Mouse (Mus musculus) frontal cortex, postnatal 25 days (tissue): Measurements from ENCODE around the gene Elane.

ENCODE experiments used
- DNase-seq, 2 experiments: peaks; one replicate each; pipeline ENCODE4 v3.0.0; 2022; ENCODE audit warnings: low spot score in 2 of 2

Gene Elane

DNA sequence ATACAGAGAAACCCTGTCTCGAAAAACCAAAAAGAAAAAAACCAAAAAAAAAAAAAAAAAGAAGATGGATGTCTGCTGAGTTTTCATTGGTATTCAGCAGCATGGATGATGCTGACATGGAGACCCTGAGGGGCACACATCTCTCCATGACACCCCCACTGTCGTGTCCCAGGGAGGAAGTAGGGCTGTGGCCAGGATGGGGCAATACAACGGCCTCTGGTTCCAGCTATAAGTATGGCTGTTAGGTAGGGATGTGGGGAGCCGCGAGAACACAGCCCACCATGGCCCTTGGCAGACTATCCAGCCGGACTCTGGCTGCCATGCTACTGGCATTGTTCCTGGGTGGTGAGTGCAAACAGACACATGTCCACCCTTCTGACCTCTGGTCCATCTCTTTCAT, at the start of gene Elane:
Gene Elane, plus strand, starts transcription at position 194 of the 400 bp plus-strand sequence.
- DNase-seq: no peak

DNA sequence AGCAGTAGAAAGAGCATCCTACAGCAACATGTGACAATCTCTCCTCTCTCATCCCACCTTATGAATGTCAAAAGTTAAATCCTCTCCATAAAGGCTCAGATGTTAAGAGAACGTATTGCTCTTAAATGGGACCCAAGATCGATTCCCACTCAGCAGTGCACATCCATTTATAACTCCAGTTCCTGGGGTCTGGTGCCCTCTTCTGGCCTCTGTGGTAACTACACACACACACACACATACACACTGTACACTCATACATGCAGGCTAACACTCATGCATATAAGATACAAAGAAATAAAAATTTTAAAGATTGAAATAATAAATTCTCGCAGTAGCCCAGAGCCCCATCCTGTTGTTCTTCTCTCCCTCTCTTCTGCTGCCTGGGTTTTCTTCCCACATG, 49.1 kb upstream of the Elane start:
- DNase-seq: no peak

DNA sequence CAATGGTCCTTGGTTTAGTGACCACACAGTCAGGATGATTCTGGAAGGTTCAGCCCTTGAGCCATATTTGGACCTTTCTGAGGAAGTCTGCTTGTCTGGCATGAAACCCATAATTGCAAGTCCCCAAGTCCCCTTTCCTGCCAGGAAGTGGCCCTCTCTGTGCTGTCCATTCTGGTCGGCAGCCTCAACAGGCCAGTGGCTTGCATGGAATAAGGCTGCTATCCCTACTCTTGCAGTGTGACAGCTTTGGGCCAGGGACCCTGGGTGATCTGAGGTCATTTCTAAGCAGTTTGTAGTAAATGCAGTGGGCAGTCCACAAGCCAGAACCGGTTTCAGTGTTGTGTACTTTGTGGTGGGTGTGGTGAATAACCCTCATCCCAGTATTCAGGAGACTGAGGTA, 47.9 kb upstream of the Elane start:
- DNase-seq: no peak

DNA sequence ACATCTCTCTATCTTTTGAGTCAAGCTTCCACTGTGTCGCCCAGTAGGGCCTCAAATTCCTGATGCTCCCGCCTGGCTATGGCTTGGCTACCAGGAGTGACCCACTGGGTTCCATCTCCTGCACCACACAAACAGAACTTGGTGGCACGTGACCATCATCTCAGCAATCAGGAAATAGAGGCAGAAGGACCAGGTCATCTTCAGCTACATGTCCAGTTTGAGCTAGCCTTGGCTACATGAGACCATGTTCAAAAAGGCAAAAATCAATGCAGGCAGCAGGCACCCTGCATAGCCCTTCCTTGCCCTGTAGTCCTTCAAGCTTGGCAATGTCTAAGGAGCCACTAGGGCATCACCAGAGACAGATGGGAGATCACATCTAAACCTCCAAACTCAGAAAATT, 46.0 kb upstream of the Elane start:
- DNase-seq: no peak

DNA sequence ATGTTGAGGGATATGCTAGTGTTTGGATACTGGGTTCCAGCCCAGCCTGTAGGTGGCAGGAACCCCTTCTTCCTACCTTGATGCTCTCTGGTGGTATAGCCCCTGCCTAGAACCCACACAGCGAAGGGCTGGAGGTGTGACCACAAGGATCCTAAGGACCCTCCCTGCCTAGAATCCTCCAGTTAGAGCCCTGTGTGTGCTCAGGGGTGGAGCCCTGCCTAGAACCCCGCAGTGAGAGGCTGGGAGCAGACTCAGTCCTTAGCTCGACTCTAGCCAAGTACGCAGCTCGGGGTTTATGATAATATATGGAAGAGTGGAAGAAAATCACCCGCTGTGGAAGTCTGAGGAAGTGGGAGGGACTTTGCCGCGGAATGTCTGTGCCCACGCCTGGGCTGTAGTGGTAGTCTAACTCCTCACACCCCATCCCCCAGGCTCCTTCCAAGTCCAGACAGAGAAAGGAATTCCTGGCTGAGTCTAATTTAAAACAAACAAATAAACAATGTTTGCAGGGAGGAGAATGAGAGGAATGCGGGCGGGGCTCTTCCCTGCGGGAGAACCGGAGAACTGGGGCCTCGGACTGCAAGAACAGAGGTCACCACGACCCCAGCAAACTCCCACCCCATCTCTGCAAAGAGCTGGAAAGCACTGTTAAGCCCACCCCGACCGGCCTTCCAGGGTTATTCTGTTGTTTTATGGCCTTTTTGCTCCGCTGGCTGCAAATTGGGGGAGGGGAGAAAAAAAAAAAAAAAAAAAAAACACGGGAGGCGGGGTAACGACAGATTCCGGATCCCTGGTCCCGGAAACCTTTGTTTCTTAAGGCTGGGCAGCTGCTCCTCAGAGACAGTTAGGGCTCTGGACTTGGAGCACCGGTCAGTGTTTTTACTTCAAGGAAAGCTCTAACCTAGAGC, 45.1 kb upstream of the Elane start:
- peak; percentile 43 to 53 for DNase-seq

DNA sequence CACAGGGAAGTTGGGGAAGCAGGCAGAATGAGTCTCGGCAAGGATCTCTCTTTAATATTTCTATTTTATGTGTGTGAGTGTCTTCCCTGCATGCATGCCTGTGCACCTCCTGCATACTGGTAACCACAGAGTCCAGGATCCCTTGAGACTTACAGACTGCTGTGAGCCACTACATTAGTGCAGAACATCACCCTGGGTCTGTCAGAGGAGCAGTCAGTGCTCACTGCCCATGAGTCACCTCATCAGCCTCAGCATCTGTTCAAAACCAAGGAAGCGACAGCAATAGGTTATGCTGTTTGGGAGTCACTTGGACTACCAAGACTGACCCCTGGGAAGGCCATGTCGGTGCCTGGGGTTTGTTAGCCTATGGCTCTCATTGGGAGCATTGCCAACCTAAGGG, 43.7 kb upstream of the Elane start:
- DNase-seq: no peak

DNA sequence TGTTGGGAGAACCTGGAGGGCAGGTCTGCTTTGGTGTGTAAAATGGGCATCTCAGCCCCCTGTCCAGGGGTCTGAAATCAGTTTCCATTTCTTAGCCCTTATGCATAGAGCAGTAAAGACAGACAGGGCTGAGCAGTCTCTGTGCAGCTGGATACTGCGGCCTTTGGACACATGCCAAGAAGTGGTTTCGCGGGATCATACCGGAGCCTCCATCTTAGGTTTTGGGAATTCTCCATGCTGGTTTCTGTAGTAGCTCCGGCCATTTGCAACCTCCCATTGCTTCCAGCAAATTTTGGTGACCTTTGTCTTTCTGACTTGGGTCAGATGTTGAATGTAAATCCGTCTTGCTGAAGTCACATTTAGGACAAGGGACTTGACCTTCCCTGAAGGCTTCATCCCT, 42.6 kb upstream of the Elane start:
- no peak for DNase-seq

DNA sequence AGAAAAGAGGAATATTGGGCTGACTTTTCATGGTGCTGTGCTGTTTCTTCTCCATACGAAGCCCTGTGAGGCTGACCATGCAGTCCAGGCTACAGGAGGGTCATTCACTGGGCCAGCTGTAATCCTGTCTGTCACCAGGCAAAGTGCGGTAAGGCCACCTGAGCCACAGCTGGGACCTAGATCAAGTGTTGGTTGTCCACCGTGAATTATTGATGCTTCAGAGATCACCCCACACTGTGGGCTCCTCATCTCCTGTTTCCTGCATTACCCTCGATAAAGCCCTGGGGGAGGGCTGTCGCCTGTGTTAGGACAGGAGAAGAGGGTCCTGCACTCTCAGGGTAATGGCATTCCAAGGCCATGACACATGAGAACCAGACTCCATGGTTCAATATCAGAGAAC, 39.5 kb upstream of the Elane start:
- no peak for DNase-seq

DNA sequence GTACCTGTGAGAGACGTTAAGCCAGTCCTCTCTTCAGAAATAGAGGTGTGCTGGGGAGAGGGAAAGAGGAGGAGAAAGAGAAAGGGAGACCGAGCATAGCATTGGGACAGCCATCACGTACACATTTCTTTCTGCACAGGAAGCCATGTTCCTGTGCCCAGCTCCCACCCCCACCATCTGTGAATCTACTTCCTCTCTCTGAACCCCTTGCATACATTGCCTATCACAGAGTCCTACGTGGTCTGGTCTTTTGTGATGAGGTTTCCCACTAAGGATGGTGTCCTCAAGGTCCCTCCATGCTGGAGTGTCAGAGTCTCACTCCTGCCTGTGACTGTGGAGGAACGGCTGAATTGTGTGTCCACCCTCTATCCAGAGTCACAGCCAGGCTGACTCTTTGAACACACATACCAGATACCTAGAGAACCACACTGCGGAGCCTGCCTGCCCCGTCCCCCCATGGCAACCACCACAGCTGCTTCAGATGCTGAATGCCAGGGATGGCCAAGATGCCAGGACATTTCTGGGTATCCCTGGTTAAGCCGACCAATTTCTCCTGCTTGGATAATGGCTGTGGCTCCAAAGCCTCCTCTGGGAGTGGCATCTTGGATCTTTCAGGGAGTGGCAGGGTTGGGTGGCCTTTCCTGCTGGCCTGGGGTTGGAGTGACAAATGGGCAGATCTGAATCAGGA, 36.0 kb upstream of the Elane start:
- DNase-seq: no peak

DNA sequence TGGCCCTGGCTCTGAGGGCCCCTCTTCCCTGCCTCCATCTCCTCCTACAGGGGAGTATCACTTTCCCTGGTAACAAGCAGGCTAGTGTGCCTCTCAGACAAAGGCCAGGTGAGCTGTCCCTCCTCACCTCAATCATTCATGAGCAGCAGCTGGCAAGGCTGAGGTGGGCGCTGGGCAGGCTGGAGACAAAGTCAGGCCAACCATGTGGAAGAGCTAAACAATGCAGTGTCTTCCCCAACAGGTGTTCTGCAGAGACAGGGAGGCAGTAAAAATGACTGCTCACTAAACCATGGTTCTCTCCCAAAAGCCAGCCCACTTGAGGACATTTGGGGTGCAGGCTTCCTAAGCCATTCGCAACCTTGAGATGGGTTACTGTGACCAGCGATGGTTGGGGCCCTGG, 34.4 kb upstream of the Elane start:
- no peak for DNase-seq

DNA sequence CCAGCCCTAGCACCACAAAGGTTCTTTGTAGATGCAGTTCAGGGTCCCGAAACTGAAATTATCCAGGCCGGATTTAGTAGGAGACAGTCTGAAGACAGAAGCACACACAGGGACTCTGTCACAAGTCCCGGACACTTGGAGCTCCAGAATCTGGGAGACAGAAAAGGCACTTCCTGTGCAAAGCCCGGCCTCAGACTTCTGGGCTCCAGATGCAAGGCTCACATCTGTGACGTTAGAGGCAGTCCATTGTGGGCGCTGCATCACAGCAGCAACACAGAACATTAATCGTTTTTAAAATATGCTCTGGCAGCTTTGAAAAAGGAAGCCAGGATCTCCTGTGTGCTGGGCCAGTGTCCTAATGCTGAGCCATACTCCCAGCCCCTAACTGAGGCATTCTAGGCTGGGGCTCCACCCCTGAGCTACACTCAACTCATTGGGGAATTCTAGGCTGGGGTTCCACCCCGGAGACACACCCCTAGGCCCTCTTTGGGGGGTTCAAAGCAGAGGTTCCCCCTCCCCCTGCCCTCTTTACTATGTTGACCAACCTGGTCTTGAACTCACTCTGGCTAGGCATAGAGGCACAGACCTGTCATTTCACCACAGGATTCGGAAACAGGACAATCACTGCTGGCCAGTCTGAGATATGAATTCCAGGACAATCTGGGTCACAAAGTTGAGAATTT, 33.8 kb upstream of the Elane start:
- no peak for DNase-seq

DNA sequence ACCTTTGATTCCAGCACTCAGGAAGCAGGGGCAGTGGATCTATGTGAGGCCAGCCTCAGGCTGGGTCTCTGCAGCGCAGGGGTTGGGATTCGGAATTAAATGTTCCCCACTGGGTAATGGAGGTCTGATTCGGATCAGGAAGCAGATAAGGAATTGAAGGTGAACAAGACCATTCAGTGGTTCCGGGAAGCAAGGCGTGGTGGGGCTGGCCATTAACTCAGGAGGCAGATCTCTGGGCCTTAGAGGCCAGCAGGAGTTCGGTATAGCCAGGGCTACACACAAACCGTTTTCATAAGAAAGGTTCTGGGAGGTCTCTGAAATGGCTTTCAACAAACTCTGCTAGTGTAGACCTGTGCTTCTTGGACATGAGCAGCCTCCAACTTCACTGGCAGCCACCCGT, 33.2 kb upstream of the Elane start:
- no peak for DNase-seq

DNA sequence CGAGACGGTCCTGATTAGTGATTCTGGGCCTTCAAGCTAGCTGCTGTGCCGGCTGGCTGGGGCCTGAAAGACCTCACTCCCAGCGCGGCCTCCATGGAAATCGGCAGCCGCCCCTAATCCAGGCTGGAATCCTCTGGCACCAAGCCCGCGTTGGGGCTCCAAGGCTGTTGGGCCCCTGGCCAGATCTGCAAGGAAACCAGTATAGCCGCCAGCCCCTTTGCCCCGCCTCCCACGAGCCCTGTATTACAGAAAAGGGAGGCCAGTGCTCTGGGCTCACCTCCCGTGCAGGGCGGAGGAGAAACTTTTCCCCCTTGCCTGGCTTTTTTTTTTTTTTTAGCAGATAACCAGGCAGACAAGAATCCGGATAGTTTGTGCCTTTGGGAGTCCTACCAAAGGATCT, 32.7 kb upstream of the Elane start:
- DNase-seq: peak; percentile 80 to 83

DNA sequence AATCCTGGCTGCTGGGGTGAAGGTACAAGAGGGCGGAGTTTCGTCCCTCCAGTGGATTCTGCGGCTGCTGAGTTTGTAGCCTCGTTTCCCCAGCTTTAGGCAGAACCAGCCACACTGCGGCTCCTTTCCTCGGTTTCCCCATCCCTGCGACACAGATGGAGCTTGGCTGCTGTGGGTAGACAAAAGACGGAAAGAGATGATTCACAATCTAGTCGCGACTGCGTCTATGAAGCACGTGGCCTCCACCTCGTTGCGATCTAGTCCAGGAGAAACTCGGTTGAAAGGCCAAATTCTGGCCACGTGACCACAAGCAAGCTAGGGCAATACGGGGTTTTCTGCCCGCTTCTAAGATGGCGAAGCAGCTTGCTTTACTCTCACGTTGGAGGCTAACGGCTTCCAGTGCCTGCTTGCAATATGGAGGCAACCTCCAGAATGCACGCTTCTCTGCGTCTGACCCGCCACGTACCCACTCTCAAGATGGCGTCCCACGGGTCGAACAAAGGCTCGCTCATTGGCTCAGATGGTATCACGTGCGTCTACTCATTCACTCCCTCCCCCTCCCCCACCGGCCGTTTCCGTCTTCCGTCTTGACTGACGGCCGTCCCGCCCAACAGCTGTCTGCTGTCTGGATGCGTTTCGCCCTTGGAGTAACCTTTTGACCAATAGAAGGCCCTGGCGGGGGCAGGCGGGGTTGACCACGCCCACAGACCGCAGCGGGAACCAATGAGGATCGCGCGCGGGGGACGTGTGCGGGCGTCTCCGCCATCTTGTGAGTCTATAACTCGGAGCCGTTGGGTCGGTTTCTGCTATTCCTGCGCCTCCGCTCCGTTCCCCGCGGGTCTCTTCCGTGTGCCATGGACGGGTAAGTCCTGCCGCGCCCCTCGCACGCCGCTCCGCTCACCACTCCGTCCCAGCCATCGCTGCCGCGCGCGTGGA, 31.9 kb upstream of the Elane start, which contains the start of gene Ptbp1:
Gene Ptbp1, plus strand, starts transcription at position 568 of the 936 bp plus-strand sequence.
- peak; percentile 96 to 98 for DNase-seq

DNA sequence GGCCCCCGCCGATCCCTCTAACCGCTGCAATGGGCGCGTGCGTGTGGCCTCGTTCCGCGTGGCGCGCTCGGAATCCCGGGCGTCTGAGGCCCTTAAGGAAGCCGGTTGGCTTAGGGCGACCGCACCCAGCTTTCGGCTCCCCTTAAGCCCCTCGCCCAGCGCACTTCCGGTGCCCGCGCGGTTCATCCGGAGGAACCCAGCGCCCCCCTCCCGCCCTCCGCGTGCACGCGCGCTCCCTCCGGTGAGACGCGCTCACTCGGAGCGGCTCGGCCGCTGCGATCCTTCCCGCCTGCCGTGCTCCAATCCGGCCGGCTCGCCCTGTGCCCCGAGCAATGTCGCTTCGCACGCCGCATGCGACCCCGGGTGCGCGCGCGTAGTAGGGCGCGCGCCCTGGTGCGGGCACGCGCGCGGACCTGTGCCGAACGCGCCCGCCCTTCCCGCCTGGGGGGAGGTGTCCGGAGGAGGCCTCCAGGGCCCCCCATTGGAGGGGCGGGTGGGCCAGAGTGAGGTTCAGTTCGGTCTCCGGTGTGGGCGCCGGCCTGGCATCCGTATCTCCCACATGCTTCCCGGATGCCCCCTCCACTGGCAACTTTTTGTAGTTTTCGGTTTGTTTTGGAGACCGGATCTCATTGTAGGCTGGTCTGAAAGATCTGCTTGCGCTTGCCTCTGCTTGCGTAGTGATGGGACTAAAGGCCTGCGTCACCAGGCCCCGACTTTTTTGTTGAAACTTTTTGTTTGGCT, 31.1 kb upstream of the Elane start:
- no peak for DNase-seq

DNA sequence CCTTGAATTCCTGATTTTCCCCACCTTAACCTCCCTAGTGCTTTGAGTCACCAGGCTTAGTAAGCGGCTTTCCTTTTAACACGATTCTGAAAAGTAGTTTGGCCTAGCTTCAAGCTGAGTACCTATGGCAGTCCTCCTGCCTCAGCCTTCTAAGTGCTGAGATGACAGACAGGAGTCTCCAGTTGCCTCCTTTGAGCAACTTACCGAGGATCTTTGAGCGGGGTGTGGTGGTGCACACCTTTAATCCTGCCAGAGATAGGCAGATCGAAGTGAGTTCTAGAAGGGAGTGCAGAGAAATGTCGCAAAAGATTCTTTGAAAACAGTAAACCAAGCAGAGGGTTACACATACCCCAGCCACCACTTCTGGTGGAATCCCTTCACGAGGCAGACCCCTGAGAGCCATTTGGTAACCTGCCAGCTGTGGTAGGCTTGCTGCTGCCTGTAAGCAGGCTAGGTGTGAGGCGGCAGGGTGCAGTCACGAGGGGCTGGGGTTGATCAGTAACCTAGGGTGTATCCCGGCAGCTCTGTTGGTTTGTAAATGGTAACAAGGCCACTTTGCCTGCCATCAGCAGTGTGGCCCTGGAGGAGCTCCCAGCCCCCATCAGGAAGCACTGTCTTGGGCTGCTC, 30.4 kb upstream of the Elane start:
- DNase-seq: no peak

DNA sequence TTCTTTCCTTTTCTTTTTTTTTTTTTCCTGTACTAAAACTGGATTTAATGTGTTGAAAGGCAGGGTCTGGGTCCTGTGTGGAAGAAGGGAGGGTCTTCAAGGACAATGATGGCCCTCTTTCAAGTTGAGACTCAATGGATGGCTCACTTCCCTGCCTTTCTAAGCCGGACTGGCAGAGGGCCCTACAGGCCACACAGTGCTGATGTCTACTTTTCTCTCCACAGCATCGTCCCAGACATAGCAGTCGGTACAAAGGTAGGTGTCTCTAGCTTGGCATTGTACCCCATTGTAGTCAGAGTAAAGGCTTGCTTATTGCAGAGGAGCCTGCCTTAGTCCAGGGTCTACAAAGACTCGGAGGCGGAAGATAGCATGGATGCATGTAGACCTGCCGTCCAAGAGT, 29.8 kb upstream of the Elane start:
- no peak for DNase-seq

DNA sequence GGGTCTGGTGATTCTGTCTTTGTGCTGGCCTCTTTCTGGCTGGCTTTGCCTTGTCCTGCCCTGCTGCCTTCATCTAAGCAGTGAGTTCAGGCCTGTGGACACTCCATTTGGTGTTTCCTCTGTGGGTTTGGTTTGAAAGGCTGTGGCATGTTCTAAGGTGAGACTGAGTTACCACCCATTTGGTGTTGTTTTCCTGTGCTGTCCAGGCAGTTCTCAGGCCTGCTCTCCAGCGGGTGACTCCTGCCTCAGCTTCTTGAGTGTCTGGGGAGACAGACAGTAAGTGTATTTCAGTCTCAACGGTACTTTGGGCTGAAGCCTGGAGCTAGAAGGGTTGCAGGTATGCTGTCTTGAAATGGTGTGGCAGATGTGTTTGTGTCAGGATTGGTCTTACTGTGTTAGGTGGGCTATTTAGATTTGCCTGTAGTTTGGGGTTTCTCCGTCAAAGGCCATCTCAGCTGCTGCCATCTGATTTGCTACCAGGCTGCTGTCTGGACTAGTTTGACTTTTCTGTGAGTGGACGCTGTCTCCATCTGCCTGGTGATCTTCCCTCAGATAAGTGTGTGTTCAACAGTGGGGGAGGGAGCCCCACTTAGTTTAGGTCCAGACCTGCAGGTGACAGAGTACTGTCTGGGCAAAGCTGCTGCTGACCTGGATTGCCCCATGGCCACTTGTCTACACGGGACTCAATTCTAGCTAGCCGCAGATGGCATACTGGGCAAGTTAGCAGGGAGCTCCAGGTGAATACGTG, 29.2 kb upstream of the Elane start:
- no peak for DNase-seq

DNA sequence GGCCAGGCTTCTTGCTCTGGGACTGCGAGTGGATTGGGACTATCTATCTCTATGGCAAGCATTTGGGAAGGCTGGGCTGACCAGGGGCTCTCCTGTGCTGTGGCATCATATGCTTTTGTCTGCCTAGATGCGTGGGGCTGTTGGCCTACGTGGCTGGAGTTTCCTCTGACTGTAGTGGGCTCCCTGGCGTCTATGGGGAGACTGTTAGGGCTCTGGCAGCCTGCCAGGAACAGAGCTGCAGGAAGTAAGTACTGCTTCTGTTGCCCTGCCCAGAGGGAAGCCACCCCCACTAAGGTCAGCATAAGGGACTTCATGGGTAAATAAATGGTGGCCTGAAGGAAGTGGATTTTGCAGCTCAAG, 28.6 kb upstream of the Elane start:
- DNase-seq: no peak

DNA sequence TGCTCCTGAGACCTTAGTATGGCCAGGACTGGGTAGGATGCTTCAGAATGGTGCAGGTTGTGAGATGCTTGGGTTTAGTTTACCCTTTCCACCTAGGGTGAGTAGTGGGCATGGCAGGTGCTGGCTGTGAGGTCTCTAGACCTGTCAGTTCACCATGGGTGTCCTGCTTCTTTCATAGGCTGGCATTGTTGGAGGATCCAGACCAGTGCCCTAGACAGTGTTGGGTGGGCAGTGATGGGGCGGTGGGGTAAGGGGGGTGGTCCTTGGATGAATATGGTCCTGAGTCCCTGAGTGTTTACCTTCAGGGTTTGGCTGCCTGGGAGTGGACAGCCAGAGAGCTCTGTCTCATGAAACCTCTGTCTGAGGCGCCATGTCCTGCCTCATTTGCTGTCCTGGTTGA, 28.2 kb upstream of the Elane start:
- no peak for DNase-seq
